Mouse (Mus musculus): Measurements from ENCODE around the gene Usp6nl.
A peak's percentile ranks its signal among the peaks of the same experiment; 100 is the strongest.

Usp6nl gene

GRCm38 (mm10) chr2:6423661-6424550, 101.4 kb downstream of the Usp6nl start:
- DNase-seq, result no peak

- DNase-seq, result no peak
These were observed 102.4 kb downstream of the Usp6nl start for GRCm38 (mm10) chr2:6424851-6425250.

- DNase-seq, result no peak
These were observed 113.9 kb downstream of the Usp6nl start for GRCm38 (mm10) chr2:6436085-6436950.

- DNase-seq, result no peak
These were observed 119.2 kb downstream of the Usp6nl start for GRCm38 (mm10) chr2:6441688-6442087.

- DNase-seq, result no peak
These were observed 119.8 kb downstream of the Usp6nl start for GRCm38 (mm10) chr2:6442302-6442701.

- DNase-seq, result no peak
These were observed 121.5 kb downstream of the Usp6nl start for GRCm38 (mm10) chr2:6444015-6444414.

GRCm38 (mm10) chr2:6444723-6445169, 122.3 kb downstream of the Usp6nl start:
- DNase-seq, result no peak

GRCm38 (mm10) chr2:6445858-6446257, 123.4 kb downstream of the Usp6nl start:
- DNase-seq, result no peak

GRCm38 (mm10) chr2:6448880-6449279, 126.4 kb downstream of the Usp6nl start:
- no peak for DNase-seq

- no peak for DNase-seq
These were observed 127.2 kb downstream of the Usp6nl start for GRCm38 (mm10) chr2:6449656-6450055.

- no peak for DNase-seq
These were observed 128.1 kb downstream of the Usp6nl start for GRCm38 (mm10) chr2:6450544-6450943.

- DNase-seq, result no peak
These were observed 132.6 kb downstream of the Usp6nl start for GRCm38 (mm10) chr2:6454941-6455516.

- DNase-seq, result no peak
These were observed 137.0 kb downstream of the Usp6nl start for GRCm38 (mm10) chr2:6459282-6460047.

- no peak for DNase-seq
These were observed 139.8 kb downstream of the Usp6nl start for GRCm38 (mm10) chr2:6462306-6462705.

GRCm38 (mm10) chr2:6463772-6464661, 141.6 kb downstream of the Usp6nl start:
- peak; percentile 49 for DNase-seq

GRCm38 (mm10) chr2:6466396-6466795, 143.9 kb downstream of the Usp6nl start:
- DNase-seq, result no peak

GRCm38 (mm10) chr2:6467318-6467717, 144.9 kb downstream of the Usp6nl start:
- DNase-seq, result no peak

GRCm38 (mm10) chr2:6469164-6469563, 146.7 kb downstream of the Usp6nl start:
- DNase-seq, result peak; percentile 51

GRCm38 (mm10) chr2:6471110-6471611, 148.7 kb downstream of the Usp6nl start:
- peak; percentile 10 for DNase-seq

GRCm38 (mm10) chr2:6473829-6474228, 151.4 kb downstream of the Usp6nl start:
- no peak for DNase-seq

GRCm38 (mm10) chr2:6477884-6478283, 155.4 kb downstream of the Usp6nl start:
- DNase-seq, result no peak
